Mouse (Mus musculus) lung, postnatal 0 days (tissue): ENCODE measurements around the gene Rpl34.

Source experiments
- CTCF ChIP-seq: IDR thresholded peaks from 2 replicates; pipeline ENCODE4 v1.5.1; 2016; ENCODE audit warnings: antibody characterized with exemption, mild to moderate bottlenecking
- EP300 ChIP-seq: IDR thresholded peaks from 2 replicates; pipeline ENCODE4 v1.6.1; 2016; ENCODE audit warnings: antibody characterized with exemption, mild to moderate bottlenecking, control low read depth

GRCm38 (mm10) chr3:130702289-130702688 is 27.9 kb downstream of the Rpl34 start:
- TF ChIP-seq CTCF (no peak), EP300 (no peak)
